Mouse (Mus musculus) adrenal gland, postnatal 10 days (tissue): ENCODE measurements around the gene Tnnc1. TPM values are rescaled to one million over a fixed set of nuclear protein-coding genes. Genes with fewer than 3 reads are reported as not detected.

ENCODE experiments used
- DNase-seq: peaks from one replicate; pipeline ENCODE4 v3.0.0; 2021; ENCODE audit warnings: mixed read lengths
- long read RNA-seq, 2 experiments: library from polyadenylated mRNA; stranded (forward); transcript quantifications; one replicate each; pipeline ENCODE4 v2.0.0; 2021
- total RNA-seq, 2 experiments: library from RNA; stranded (reverse); gene quantifications; 2 replicates each; pipeline ENCODE4 v1.2.3; 2021

Gene Tnnc1
- 10 to 100 TPM; 11.1 to 45.0 TPM for total RNA-seq
- long read RNA-seq, experiment 1, transcript Tnnc1-202 (6 exons, 721 nt) = major isoform, 22 of 23 reads
- long read RNA-seq, experiment 1, partial matches to known transcripts = 1 of 23 reads
- long read RNA-seq, experiment 1, other reads (novel, unspliced or antisense) = 0 of 23 reads
- long read RNA-seq, experiment 2 = 0 reads

DNA sequence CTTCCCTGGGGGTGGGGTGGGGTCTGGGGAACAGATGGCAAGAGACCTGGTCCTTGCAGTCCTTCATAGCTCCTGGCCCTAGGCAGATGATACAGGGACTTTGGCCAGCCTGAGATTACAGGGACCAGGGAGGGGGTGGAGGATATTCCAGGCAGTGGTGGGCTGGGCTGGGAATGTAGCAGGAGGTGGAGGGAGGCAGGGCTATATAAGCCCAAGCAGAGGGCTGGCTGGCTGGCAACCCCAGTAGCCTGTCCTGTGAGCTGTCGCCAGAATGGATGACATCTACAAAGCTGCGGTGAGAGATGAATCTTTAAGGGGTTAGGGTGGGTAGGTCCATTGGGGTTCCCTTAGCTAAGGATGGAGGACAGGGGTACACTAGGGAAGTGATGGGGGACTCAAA, at the start of gene Tnnc1:
Gene Tnnc1, plus strand, starts transcription at position 229 of the 400 bp plus-strand sequence.
- DNase-seq = no peak

DNA sequence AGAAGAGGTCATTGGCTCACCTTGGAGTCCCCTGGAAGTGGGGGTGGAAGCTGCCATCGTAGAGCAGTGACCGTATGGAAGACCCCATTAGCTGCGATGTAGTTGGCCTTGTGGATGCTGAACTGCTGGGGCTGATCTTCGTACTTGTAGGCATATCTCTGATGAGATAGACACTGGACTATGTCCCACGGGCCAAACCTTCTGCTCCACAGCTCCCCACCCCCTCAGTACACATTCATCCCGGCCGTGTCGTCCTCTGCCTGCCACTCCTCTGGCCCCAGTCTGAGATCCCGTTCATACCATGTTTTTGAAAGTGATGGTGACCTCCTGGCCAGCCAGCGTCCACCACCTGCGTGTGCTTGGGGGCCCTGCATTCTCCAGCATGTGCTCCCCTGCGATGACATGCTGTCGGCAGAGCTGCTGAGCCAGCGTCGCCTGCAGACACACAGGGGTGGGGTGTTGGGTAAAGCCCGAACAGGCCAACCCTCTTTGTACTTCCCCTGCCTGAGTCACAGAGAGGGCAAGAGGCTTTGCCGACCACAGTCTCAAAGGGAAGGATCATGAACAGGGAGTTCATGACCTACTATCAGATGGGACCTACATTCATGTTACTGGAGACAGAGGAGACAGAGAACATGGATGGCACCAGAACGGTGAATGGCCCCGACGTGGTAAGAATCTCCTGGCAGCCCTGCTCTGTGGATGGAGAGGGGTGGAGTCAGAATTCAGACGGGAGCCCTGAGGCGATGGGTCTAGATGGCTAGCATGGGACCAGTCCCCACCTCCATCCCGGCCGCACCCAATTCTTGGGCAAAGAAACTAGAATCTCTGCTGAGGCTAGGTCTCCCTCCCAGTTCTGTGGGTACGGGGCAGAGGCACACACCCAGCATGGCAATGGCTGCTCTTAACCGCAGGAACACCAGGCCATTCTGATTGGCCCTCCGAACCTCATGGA, 47.6 kb upstream of the Tnnc1 start:
- no peak for DNase-seq

DNA sequence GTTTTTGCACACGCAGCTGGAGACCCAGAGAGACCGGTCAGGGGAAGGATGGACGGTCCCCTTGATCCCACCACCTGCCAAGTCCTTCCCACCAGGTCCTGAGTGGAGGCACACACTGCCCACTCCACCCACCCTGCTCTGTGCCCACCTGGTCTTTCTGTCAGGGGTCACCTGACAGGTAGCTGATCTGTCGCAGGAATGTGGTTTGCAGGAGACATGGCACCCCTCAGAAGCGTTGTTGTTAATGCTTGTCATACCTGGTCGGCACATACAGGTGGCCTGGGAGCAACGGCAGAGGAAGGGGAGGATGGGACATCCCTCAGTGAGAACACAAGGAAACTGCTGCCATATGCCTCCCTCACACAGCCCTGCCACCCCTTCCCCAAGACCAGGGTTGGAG, 46.9 kb upstream of the Tnnc1 start:
- DNase-seq = no peak

DNA sequence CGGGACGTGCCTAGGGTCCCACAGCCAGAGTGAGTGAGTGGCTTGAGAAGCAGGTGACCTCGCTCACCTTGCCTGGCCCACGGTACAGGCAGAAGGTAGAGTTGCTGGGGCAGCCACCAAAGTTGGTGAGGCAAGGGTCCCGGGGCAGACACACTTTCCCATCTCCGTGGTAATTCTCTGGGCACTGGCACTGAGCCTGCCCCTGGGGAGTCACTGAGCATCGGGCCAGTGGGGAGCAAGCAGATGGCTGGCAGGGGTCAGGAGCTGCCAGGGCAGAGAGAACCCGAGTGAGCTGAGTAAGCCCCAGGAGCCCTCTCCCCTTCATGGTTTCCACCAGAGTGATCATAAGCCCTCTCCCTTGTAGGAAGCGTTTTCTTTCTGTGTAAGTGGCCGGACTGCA, 46.5 kb upstream of the Tnnc1 start:
- no peak for DNase-seq

DNA sequence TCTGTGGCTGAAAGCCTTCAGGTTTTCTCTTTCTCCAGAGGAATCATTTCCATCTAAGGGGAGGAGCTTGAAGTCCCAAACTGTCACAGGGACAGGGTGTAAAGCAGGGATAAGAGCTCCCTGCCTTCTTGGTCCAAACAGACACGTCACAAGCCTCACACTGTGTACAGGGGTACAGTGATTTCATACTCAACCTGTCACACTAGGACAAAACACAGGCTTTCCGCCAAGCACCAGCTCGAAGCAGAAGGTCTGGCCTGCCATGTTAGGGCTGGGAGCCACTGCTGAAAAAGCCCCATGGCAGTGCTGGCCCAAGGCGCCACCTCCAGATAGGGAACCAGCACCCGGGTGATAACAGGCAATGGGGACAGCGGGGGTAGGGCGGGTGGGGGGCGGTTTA, 44.0 kb upstream of the Tnnc1 start:
- no peak for DNase-seq

DNA sequence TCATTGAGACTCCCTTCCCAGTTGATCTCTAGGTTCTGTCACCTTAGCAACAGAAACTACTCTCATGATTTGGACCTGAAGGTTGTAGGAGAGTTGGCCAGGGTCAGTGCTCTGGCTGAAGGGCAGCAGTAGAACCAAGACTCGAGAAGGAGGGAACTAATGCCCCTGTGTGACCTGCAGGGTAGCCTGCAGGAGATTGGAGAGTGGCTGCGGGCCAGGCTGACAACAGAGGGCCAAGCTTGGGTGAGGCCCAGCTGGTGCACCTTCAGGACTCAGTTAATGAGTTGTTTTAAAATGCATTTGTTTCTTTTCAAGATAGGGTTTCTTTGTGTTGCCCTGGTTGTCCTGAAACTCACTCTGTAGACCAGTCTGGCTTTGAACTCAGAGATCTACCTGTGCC, 43.1 kb upstream of the Tnnc1 start:
- DNase-seq = peak; percentile 72

DNA sequence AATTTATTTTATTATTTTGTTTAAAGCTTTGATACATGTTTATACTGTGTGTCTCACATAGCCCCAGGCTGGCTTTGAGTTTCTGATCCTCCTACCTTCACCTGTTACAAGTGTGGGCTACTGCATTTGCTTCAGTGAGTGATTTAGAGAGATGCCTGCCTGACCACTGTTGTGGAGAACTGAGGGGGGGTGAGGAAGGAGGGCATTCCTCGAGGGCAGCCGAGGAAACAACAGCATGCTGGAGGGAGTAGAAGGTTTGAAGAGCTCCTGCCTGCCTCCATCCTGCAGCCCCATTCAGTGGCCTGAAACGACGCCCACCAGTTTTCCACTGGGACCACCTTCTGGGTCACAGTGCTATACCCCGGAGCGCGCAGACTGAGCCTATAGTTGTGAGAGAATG, 42.7 kb upstream of the Tnnc1 start:
- no peak for DNase-seq

DNA sequence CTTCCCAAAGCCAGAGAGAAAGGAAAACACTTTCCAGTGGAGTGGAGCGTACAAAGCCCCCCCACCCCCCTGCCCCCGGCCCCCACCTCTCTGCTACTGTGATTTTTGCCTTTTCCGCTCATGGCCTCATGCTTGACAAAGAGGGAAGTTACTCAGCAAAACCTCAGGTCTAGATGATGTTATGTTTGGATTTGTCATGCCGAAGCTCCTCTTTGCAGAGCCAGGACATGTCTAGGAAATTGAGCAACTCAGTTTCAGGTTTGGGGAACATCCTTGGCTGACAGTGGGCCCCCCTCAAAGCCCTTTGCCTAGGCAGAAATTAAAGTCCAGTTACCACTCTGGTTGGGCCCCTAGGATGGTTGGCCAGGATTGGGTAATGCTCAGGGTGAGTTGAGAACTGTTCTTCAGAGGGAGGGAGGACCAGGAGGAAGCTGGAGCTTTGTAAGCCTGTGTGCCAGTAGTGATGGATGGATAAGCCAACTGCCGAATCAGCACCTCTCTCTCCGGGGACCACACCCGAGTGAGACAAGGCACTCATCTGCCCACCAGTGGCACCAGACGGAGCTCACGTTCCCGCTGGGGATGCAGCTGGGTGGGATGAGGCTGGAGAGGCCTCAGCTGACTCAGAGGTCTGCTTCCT, 42.0 kb upstream of the Tnnc1 start:
- DNase-seq = no peak

DNA sequence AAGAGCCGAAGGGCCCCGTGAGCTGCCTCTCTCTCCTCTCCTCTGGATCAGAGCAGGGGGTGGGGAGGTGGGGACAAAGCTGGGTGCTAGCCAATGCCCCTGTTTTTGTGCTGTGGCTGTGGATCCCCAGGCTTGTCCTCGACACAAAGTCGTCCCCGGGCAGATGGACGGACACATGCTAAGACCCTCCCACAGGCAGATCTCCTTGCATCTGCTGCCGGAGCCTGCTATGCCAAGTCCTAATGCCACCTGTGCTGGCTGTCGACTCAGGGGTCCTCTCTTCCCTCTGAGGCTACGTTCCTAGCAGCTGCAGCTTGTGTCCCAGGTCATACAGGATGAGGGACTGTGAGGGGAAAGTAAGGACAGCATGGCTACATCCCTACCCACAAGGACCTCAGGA, 41.3 kb upstream of the Tnnc1 start:
- no peak for DNase-seq

DNA sequence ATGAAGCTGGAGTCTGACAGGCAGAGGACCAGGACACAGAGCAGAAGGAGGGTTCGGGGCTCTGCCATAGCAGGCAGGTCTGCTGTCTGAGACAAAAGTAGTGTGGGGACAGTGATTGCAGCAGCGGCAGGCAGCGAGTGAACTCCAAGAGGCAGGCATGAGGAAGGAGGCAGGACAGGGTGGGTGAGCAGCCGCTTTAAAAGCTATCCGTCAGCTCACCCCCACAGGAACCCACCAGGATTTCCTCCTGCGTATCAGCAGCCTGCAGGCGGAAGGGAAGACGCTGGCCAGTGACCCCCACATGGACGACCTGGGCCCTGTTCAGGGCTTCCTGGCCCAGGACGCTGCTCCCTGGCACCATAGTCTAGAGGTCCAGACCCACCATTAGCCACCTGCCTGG, 39.7 kb upstream of the Tnnc1 start, which contains the start of gene Stab1:
Gene Stab1, minus strand, starts transcription at position 217 of the 400 bp plus-strand sequence.
- DNase-seq = peak; percentile 55

DNA sequence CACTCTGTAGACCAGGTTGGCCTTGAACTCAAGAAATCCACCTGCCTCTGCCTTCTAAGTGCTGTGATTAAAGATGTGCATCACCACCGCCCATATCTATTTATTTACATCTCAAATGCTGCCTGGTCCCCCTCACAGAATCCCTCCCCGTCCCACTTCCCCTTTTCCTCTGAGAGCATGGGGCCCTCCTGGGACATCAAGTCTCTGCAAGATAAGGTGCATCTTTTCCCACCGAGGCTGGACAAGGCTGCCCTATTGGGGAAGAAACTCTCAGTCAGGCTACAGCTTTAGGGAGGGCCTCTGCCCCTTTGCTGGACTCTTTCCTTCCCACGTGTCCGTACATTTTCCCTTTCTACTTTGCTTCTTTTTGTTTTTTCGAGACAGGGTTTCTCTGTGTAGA, 38.6 kb upstream of the Tnnc1 start:
- no peak for DNase-seq

DNA sequence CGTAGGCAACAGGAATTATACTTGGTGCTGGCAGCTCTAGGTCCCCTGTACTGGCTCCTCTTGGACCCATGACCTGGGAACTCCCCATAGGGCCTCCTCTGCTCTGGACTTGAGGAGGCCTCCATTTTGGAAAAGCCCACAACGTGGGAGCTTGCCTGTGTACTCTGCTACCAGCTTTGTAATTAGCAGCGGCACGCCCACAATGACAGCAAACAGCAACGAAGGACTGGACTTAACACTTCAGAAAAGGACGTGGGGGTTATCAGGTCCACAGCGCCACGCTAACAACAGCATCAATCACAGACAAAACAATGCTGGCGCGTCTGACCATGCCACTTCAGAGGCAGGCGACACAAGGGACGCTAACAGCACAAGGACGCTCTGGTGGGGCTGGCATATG, 37.1 kb upstream of the Tnnc1 start:
- DNase-seq = no peak

DNA sequence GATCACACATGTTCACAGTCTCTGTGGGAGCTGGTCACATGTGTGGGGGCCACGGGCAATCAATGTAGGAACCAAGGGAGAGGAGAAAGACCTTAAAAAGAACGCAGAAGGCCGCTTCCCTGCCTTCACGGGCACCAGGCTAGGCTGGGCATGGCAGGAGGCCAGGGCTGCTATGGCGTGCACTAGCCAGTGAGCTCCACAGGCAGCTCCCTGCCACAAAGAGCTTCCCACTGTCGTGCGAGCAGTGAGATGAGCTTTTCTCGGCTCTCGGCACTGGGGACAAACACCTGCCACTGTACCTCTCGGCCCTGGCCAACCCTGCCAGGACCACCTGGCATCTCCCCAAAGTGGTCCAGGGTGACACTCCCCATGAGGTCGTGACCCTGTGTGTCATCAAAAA, 36.7 kb upstream of the Tnnc1 start:
- peak; percentile 51 for DNase-seq

DNA sequence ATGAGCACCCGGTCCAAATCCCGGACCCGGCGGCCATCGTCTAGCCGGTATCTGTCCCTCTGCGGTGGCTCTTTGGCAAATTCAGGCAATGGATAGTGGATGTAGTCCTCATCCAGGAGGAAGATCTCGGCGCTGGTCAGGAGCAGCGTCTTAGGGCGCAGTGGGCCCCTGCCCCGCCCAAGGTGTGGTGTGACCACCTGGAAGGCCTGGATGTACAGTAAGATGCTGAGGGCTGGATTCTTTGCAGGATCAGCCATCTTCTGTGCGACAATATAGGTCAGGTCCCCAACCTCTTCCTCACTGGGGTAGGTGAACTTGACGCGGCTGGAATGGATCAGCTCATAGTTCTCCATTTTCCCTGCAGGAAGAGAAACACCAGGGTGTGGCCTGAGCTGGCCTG, 36.3 kb upstream of the Tnnc1 start:
- DNase-seq = no peak

DNA sequence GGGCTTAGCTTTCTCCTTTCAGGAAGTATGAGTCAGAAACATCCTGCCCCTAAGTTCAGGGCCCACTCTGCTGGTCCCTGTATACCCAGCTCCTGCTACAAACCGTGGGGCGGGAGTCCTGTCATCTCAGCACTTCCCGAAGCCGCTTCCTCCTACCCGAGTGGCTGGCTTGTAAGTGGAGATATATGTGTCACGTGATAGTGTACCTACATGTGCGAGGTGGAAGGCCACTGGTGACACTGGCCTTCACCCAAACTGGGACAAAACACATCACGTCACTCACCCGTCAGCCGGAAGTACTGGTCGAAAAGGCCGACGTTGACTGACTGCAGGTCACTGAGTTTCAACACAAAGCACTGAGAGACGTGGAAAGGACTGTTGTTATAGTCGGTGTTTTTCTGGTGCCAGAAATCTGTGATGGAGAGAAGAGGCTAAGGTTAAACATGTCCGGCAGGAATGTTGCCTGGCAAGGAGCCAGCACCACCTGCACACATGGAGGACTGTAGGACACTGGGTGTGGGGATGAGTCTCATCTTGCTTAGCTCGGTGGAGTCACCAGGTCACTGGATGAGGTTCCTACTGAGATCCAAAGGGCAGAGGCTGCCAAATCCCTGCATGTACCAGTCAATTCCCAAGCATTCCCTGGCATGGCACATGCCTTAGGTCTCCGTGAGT, 35.2 kb upstream of the Tnnc1 start:
- no peak for DNase-seq

DNA sequence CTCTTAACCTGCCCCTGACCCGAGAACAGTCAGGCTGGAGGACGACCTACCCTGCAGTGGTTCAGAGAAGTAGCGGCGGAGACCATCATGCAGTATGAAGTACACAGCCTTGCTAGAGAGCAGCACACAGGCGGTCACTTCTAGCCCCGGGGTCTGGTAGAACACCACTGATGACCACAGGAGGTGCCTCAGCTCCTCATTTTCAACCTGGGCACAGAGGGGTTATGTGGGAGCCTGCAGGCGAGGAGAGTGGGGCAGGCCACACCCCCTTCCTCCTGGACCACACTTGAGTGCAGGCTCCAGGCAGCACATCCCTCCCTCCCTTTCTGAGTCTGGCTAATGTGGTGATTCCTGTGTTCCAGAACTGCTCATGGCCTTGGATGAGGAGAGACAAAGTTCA, 34.6 kb upstream of the Tnnc1 start:
- no peak for DNase-seq

DNA sequence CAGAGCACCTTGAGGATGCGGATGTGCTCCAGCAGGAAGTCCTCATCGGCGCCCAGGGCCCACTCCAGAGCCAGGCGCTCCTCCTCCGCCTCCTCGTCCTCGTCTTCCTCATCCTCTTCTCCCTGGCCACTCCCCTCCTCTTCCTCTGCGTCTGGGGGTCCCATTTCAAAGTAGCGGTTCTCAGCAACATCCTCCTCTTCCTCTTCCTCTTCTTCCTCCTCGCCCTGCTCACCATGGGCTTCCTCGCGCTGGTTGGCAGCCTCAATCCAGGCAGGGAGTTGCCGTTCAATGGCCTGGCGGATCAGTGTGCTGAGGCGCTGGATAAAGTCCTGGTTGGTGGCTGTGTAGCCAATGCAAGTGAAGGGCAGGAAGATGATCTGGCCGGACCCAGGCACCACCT, 30.8 kb upstream of the Tnnc1 start:
- no peak for DNase-seq

DNA sequence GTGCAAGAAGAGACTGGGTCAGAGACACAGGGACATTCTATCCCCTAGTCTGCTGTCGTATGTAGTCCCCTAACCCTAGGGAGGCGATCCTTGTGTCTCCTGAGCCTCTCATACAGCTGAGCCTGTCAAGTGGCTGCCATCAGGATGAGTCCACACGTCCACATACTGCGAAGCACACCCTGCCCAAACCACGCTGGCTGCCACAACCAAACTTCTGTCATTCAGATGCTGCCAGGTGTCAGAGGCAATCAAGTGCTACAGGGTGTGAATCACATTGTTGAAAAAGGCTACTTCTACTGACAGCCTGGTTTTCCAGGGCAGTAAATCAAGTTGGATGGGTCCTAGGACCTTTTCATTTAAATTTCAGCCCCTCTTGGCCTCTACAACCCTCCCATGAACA, 30.4 kb upstream of the Tnnc1 start:
- no peak for DNase-seq

DNA sequence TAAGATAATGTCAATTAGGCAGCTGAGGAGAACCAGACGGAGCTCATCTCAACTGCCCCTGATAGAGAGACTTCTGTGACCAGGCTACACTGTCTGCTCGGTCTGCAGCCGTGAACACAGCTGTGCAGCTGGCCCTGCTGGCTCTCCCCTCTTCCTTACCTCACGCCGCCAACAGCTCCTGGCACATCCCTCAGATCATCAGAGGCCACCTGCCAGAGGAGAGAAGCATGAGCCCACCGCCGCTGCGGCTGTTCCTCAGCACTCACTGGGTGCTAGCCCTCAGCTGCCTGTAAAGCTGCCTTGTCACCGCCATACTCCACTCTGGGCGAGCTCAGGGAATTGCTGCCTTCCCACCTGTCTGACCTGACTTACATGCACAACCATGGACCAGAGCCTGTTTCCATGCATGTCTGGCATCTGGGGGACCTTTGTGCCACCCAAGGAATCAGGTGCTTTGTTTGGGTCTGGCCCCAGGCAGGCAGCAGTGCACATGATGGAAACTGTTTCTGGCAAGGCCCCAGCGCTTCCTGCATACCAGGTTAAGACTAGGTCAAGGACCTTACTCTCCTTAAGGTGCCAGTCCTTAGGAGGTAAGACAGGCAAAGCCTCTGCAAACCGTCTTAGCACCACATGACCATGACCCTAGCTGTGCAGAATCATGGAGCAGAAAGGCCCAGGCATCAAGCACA, 28.3 kb upstream of the Tnnc1 start:
- DNase-seq = no peak

DNA sequence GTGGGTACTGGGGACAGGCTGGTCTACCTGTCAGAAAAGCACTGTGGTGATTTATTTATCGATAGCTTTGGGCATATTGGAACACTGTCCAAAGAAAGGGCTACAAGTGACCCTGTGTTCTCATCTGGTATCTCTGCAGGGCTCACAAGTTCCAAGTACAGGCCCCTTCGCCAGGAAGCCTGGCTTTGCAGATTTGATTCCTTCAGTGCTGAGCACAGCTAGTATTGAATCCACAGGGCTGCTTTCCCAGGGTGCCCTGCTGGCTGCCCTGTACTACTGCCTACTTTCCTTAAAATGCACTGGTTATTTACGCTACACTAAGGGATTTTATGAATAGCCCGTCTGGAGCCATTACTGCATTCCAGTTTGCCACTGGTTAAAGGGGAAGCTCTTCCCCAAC, 26.6 kb upstream of the Tnnc1 start:
- DNase-seq = no peak

DNA sequence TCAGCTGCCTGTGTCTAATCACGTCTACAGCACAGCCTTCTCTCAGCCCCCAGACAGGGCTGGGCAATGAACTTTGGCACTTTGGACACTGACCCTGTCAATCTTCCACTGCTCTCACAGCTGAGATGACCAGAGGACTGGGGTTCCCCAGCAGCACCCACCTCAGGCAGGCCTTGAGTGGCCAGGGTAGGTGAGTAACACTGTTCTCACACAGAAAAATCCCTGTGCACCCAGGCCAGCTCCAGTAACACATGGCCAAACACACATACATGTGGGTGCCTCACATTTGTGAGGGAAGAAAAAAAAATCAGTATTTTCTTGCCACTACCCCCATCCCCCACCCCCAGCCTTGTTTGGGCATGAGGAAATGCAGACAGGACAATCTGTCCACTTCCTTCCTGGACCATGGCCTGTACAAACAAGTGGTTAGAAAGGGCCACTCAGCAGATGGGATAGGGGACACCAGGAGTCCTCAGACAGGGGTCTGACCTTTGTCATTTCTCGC, 25.3 kb upstream of the Tnnc1 start:
- DNase-seq = no peak

DNA sequence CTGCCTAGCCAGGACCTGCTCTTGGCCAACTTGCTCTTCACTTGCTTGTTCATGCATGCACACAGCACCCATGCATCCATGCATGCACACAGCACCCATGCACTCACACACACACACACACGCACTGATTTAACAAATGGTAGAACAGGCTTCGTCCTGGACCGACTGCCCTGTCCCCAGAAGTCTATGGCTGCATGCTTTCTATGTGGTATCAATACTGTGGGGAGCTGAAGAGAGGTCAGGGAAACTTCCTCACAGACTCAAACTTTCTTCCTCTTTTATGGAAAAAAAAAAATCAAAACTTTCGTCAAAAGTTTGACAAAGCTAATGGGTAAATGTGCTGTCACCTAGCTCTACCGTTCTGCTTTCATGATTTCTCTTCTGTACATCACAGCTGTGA, 24.6 kb upstream of the Tnnc1 start:
- DNase-seq = no peak
